Mouse (Mus musculus) small intestine, adult 2 months (tissue): ENCODE data around the gene Pip4k2a. TPM values are rescaled to one million over a fixed set of nuclear protein-coding genes. Genes with fewer than 3 reads are reported as not detected.
"Not testable (repeated sequence)": the region's sequence is repeated elsewhere in the genome, so short reads cannot be mapped to it uniquely, and the experiment has no call there.

Source experiments
- H3K27ac ChIP-seq: fragments of 200-500 bp; 2 replicates; pipeline ENCODE4 v1.5.1; 2012; ENCODE audit warnings: low read depth, low read length, control low read depth, inconsistent platforms; ENCODE audit not compliant: insufficient read depth
- H3K27me3 ChIP-seq: fragments of 200-500 bp; 2 replicates; pipeline ENCODE4 v1.6.1; 2012; ENCODE audit warnings: mild to moderate bottlenecking, moderate library complexity, low read length, inconsistent platforms; ENCODE audit not compliant: control insufficient read depth, insufficient read depth
- H3K36me3 ChIP-seq: fragments of 200-500 bp; 2 replicates; pipeline ENCODE4 v1.6.1; 2012; ENCODE audit warnings: mild to moderate bottlenecking, low read length, control low read depth, inconsistent platforms; ENCODE audit not compliant: control insufficient read depth, insufficient read depth
- H3K4me1 ChIP-seq: fragments of 200-500 bp; 2 replicates; pipeline ENCODE4 v1.6.1; 2012; ENCODE audit warnings: low read length, inconsistent platforms, mixed read lengths; ENCODE audit not compliant: control insufficient read depth, insufficient read depth, insufficient read length
- H3K4me3 ChIP-seq: fragments of 200-500 bp; 2 replicates; pipeline ENCODE4 v1.5.1; 2012; ENCODE audit warnings: low read depth, mild to moderate bottlenecking, control low read depth, inconsistent platforms, low read length, moderate library complexity
- CTCF ChIP-seq: fragments of 200-500 bp; IDR thresholded peaks from 2 replicates; pipeline ENCODE4 v1.5.1; 2012; ENCODE audit warnings: low read depth, mild to moderate bottlenecking, control low read depth, inconsistent platforms, low read length, moderate library complexity, mixed read lengths; ENCODE audit not compliant: insufficient replicate concordance, insufficient read length; ENCODE audit errors: extremely low read depth
- POLR2A ChIP-seq: fragments of 200-500 bp; IDR thresholded peaks from 2 replicates; pipeline ENCODE4 v1.6.1; 2012; ENCODE audit warnings: low read depth, mild to moderate bottlenecking, control low read depth, inconsistent platforms, low read length, moderate library complexity
- WGBS: fragments of 180-500 bp; shearing (Covaris S2); methylation state at CpG from one replicate; pipeline ENCODE4 v1.1.7; 2018; 5-methylcytosine and 5-hydroxymethylcytosine counted together
- polyA plus RNA-seq: library from polyadenylated mRNA; depleted of rRNA; stranded (reverse); fragments of >200 nt; gene quantifications from 2 replicates; pipeline ENCODE4 v1.2.3, GENCODE M21; 2012

Gene Pip4k2a
- polyA plus RNA-seq, 1 experiment: 2.2 TPM

GRCm38 (mm10) chr2:19011443-19011842, 13.5 kb upstream of the Pip4k2a start:
- TF ChIP-seq POLR2A (no peak), CTCF (no peak)
- H3K27ac ChIP-seq: no peak overlapping the region
- no peak overlapping the region for H3K4me3 ChIP-seq
- H3K4me1 ChIP-seq: no peaks in the 10 kb centered on the region
- H3K27me3 ChIP-seq: no peaks in the 10 kb centered on the region
- 64% methylated on average over 6 of the region's 6 CpGs for WGBS
- H3K36me3 ChIP-seq: no peaks in the 10 kb centered on the region

GRCm38 (mm10) chr2:19010541-19010940, 12.6 kb upstream of the Pip4k2a start:
- 43% methylated on average over 1 of the region's 1 CpGs for WGBS
- not testable (repeated sequence) for H3K4me3 ChIP-seq, H3K4me1 ChIP-seq, H3K27ac ChIP-seq, H3K27me3 ChIP-seq, H3K36me3 ChIP-seq

GRCm38 (mm10) chr2:19007580-19007979, 9.7 kb upstream of the Pip4k2a start:
- TF ChIP-seq POLR2A (no peak), CTCF (no peak)
- no peaks in the 10 kb centered on the region for H3K4me1 ChIP-seq
- no peaks in the 10 kb centered on the region for H3K36me3 ChIP-seq
- H3K27ac ChIP-seq: no peak overlapping the region
- WGBS: 73% methylated on average over 4 of the region's 4 CpGs
- no peak overlapping the region for H3K4me3 ChIP-seq
- no peaks in the 10 kb centered on the region for H3K27me3 ChIP-seq

GRCm38 (mm10) chr2:19006124-19006523, 8.2 kb upstream of the Pip4k2a start:
- Histone ChIP-seq H3K36me3 (no peaks in the 10 kb centered on the region), H3K27ac (peak overlapping the region; percentile 58; the same call in 1 of the 2 replicates), H3K4me3 (no peak overlapping the region), H3K27me3 (no peaks in the 10 kb centered on the region), H3K4me1 (no peaks in the 10 kb centered on the region)
- TF ChIP-seq POLR2A: no peak
- TF ChIP-seq CTCF: no peak
- 82% methylated on average over 7 of the region's 7 CpGs for WGBS

- TF ChIP-seq POLR2A (no peak), CTCF (no peak)
- H3K4me1 ChIP-seq: no peaks in the 10 kb centered on the region
- no peaks in the 10 kb centered on the region for H3K27me3 ChIP-seq
- H3K27ac ChIP-seq: no peak overlapping the region
- 71% methylated on average over 10 of the region's 10 CpGs for WGBS
- no peaks in the 10 kb centered on the region for H3K36me3 ChIP-seq
- no peak overlapping the region for H3K4me3 ChIP-seq
Measured at GRCm38 (mm10) chr2:19004801-19005200, 6.9 kb upstream of the Pip4k2a start.

- H3K4me3 ChIP-seq: no peak overlapping the region
- no peaks in the 10 kb centered on the region for H3K36me3 ChIP-seq
- 0 out of 2 replicates have a peak, but pooled peaks cover 3% of the 10 kb centered on the region for H3K27me3 ChIP-seq
- H3K27ac ChIP-seq: no peak overlapping the region
- TF ChIP-seq POLR2A (no peak), CTCF (no peak)
- H3K4me1 ChIP-seq: no peaks in the 10 kb centered on the region
- WGBS: 83% methylated on average over 2 of the region's 2 CpGs
Measured at GRCm38 (mm10) chr2:18999395-18999794, 1.5 kb upstream of the Pip4k2a start.

- TF ChIP-seq POLR2A (no peak), CTCF (no peak)
- H3K4me1 ChIP-seq: no peaks in the 10 kb centered on the region
- H3K36me3 ChIP-seq: no peaks in the 10 kb centered on the region
- WGBS: 2% methylated on average over 46 of the region's 46 CpGs
- H3K27ac ChIP-seq: peak overlapping the region; percentile 70
- peak overlapping the region; percentile 83 for H3K4me3 ChIP-seq
- H3K27me3 ChIP-seq: 0 out of 2 replicates have a peak, but pooled peaks cover 3% of the 10 kb centered on the region
Measured at GRCm38 (mm10) chr2:18997387-18997971, 447 bp downstream of the Pip4k2a start.

GRCm38 (mm10) chr2:18996451-18997211, 1.3 kb downstream of the Pip4k2a start:
- Histone ChIP-seq H3K27ac (peak overlapping the region; percentile 21; the same call in 1 of the 2 replicates), H3K4me3 (peak overlapping the region; percentile 83), H3K36me3 (no peaks in the 10 kb centered on the region), H3K27me3 (0 out of 2 replicates have a peak, but pooled peaks cover 3% of the 10 kb centered on the region), H3K4me1 (no peaks in the 10 kb centered on the region)
- TF ChIP-seq POLR2A: no peak
- TF ChIP-seq CTCF: no peak
- WGBS: 3% methylated on average over 25 of the region's 25 CpGs
